Mouse (Mus musculus): Measurements from ENCODE around the gene Acot8.

- TF ChIP-seq POLR2A (IDR thresholded peaks at IDR 0.05; ENCODE audit: low read depth, low read length) (no peak), CTCF (IDR thresholded peaks at IDR 0.05; ENCODE audit: extremely low read depth, insufficient read depth, insufficient read length, insufficient replicate concordance) (no peak)
These were observed 27.9 kb downstream of the Acot8 start for GRCm38 (mm10) chr2:164776801-164777200.

All from spleen, adult 2 months (tissue).